Comparison of ENCODE assay signal across 9 mouse cellular contexts in genomic region chr4:150035280-150035679, GRCm38 (mm10). TPM values are rescaled to one million over a fixed set of nuclear protein-coding genes. Genes with fewer than 3 reads are reported as not detected.
DNase-seq lines count a peak whose midpoint lies in the region; ATAC-seq lines count a peak whose summit lies in the region.
"Had no signal": no experiment of that assay in that cellular context is flagged by ENCODE, and none has a peak within 500 bp of the region (broad histone marks: within the 10 kb centered on the region; RNA-seq: fewer than 3 reads in every experiment).

No protein-coding gene starts in this region.

- no peaks in the 10 kb centered on the region for H3K9me3 ChIP-seq in midbrain, embryonic 11.5 days (ENCODE audit: control insufficient read depth, low read length)
- no peaks in the 10 kb centered on the region for H3K9me3 ChIP-seq in midbrain, embryonic 16.5 days (replicated peaks; ENCODE audit: control insufficient read depth, low read length, poor library complexity, severe bottlenecking)
- H3K9me3 ChIP-seq in liver, embryonic 13.5 days (replicated peaks) = no peaks in the 10 kb centered on the region

- H3K27ac ChIP-seq in midbrain, embryonic 11.5 days (ENCODE audit: low read depth, low read length) = no peak overlapping the region
- no peak overlapping the region for H3K27ac ChIP-seq in midbrain, embryonic 16.5 days (ENCODE audit: low read length)
- no peak overlapping the region for H3K27ac ChIP-seq in liver, embryonic 13.5 days

- H3K9ac ChIP-seq in midbrain, embryonic 11.5 days (ENCODE audit: low read length) = no peak overlapping the region
- H3K9ac ChIP-seq in midbrain, embryonic 16.5 days (ENCODE audit: low read depth, low read length) = no peak overlapping the region
- H3K9ac ChIP-seq in liver, embryonic 13.5 days = no peak overlapping the region

- no peaks in the 10 kb centered on the region for H3K36me3 ChIP-seq in midbrain, embryonic 11.5 days (ENCODE audit: control insufficient read depth, insufficient read depth, low read length)
- H3K36me3 ChIP-seq in midbrain, embryonic 16.5 days (ENCODE audit: control insufficient read depth, insufficient read depth, low read length) = no peaks in the 10 kb centered on the region
- H3K36me3 ChIP-seq in liver, embryonic 13.5 days = no peaks in the 10 kb centered on the region

- H3K27me3 ChIP-seq in midbrain, embryonic 11.5 days (ENCODE audit: control insufficient read depth, insufficient read depth, low read length) = peaks cover 51% of the 10 kb centered on the region
- H3K27me3 ChIP-seq in midbrain, embryonic 16.5 days (ENCODE audit: control insufficient read depth, insufficient read depth, low read depth, low read length) = peaks cover 45% of the 10 kb centered on the region
- H3K27me3 ChIP-seq in liver, embryonic 13.5 days = peaks cover 60% of the 10 kb centered on the region

- 0 out of 2 replicates have a peak, but pooled peaks have one; percentile 47 for ATAC-seq in midbrain, embryonic 11.5 days (ENCODE audit: low FRiP score)
- ATAC-seq in midbrain, embryonic 16.5 days = no peak
- ATAC-seq in liver, embryonic 13.5 days (ENCODE audit: low read depth) = no peak

- no peak overlapping the region for H3K4me3 ChIP-seq in midbrain, embryonic 11.5 days (ENCODE audit: low read depth, low read length)
- no peak overlapping the region for H3K4me3 ChIP-seq in midbrain, embryonic 16.5 days (ENCODE audit: low read depth, low read length)
- H3K4me3 ChIP-seq in liver, embryonic 13.5 days (replicated peaks) = no peak overlapping the region
- H3K4me3 ChIP-seq: erythroblast, embryonic 14.5 days had no signal

- H3K4me1 ChIP-seq in midbrain, embryonic 11.5 days (ENCODE audit: control insufficient read depth, insufficient read depth, low read length) = peaks cover 18% of the 10 kb centered on the region
- peaks cover 17% of the 10 kb centered on the region for H3K4me1 ChIP-seq in midbrain, embryonic 16.5 days (ENCODE audit: control insufficient read depth, insufficient read depth, low read length)
- peaks cover 8% of the 10 kb centered on the region for H3K4me1 ChIP-seq in liver, embryonic 13.5 days (replicated peaks)

- peak; percentile 100 for DNase-seq in midbrain, embryonic 11.5 days (ENCODE audit: low spot score, missing footprints)
- DNase-seq in cerebellum, adult 9-11 months = peak; percentile 85
- peak; percentile 70 for DNase-seq in gastrocnemius, postnatal 25 days
- peak; percentile 90 for DNase-seq in kidney, postnatal 14 days
- peak; percentile 41 for DNase-seq in liver, embryonic 13.5 days
- DNase-seq in retina, adult 2 months (ENCODE audit: low read depth, low spot score) = peak; percentile 69
- peak; percentile 84 for DNase-seq in thymus, postnatal 14 days

- H3K4me2 ChIP-seq in midbrain, embryonic 11.5 days = no peak overlapping the region
- no peak overlapping the region for H3K4me2 ChIP-seq in midbrain, embryonic 16.5 days (ENCODE audit: low read length)
- no peak overlapping the region for H3K4me2 ChIP-seq in liver, embryonic 13.5 days

- 16% methylated on average over 10 of the region's 10 CpGs for WGBS in midbrain, embryonic 11.5 days
- WGBS in midbrain, embryonic 16.5 days = 12% methylated on average over 10 of the region's 10 CpGs
- 13% methylated on average over 10 of the region's 10 CpGs for WGBS in liver, embryonic 13.5 days (ENCODE audit: insufficient replicate concordance)

RNA-seq across cellular contexts. Expression of gene H6pd, which starts 26.5 kb away (rescaled TPM):
- 1.7 and 2.4 TPM in 2 replicates for polyA plus RNA-seq in midbrain, embryonic 11.5 days (2014; fragmentation: Nextera tagmentation; extraction: Ambion mirVana)
- polyA plus RNA-seq in midbrain, embryonic 16.5 days (2015; fragmentation: Nextera tagmentation; extraction: Ambion mirVana) = 2.5 and 3.1 TPM in 2 replicates
- 10 to 100 TPM; 43.2 to 49.2 TPM for total RNA-seq in gastrocnemius, postnatal 25 days (2021)
- polyA plus RNA-seq in liver, embryonic 13.5 days (2015; fragmentation: Nextera tagmentation; extraction: Ambion mirVana) = 6.8 and 7.3 TPM in 2 replicates

RNA-seq across cellular contexts. Expression of gene Gpr157, which starts 51.9 kb away (rescaled TPM):
- polyA plus RNA-seq in midbrain, embryonic 11.5 days (2014; fragmentation: Nextera tagmentation; extraction: Ambion mirVana) = 0.10 and 0.15 TPM in 2 replicates
- polyA plus RNA-seq in midbrain, embryonic 16.5 days (2015; fragmentation: Nextera tagmentation; extraction: Ambion mirVana) = 0.26 and 0.34 TPM in 2 replicates
- total RNA-seq in gastrocnemius, postnatal 25 days (2021) = 10 to 100 TPM; 22.8 to 35.7 TPM
- 0.10 and 0.12 TPM in 2 replicates for polyA plus RNA-seq in liver, embryonic 13.5 days (2015; fragmentation: Nextera tagmentation; extraction: Ambion mirVana)

Comparison
In these comparisons a context has a peak if more than half of its experiments do, and no peak if none do; other contexts are left out.
1. DNase-seq: peak in every context shown above with its lines; median percentile 100 in midbrain, embryonic 11.5 days; 90 in kidney, postnatal 14 days; 85 in cerebellum, adult 9-11 months; 84 in thymus, postnatal 14 days; 70 in gastrocnemius, postnatal 25 days; 69 in retina, adult 2 months; 41 in liver, embryonic 13.5 days.